Mouse (Mus musculus): ENCODE measurements around the gene Gm10491. TPM values are rescaled to one million over a fixed set of nuclear protein-coding genes. Genes with fewer than 3 reads are reported as not detected.
"Not testable (repeated sequence)": the region's sequence is repeated elsewhere in the genome, so short reads cannot be mapped to it uniquely, and the experiment has no call there.

Gene Gm10491
- polyA plus RNA-seq, 1 experiment from 2014 or later: not detected

DNA sequence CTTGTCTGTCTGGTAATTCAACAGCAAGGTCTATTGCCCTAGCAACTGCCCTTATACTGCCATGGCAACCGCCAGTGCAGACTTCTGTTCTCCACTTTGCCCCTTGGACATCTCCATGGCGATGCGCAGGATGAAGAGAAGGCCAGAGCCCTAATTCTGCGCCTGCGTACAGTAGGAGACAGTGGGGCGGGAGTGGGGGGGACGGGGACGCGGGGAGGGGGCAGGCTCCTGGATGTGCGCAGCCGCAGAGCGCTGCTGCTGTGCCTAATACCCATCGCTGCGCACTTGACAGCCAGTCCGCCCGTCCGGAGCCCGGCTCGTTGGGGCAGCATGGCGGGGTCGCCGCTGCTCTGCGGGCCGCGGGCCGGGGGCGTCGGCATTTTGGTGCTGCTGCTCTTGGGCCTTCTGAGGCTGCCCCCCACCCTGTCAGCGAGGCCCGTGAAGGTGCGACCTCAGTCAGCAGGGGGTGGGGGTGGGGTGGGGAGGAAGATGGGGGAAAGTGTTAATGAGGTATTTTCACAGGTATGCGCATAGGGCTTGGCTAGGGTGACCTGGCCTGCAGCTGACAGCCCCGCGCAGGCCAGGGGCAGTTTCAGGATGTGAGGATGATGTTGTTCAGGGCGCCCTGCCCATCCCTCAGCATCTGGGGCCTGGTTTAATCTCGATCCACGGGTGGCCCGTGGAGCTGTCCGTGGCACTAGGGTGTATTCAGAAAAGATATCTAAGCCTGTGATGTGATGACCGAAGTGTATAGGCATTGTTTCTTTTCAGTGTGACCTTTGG, 12.2 kb upstream of the Gm10491 start, which contains the start of gene Pcsk1n:
Pcsk1n (plus strand) TSS at position 222 of the 783 bp plus-strand sequence.
- Histone ChIP-seq H3K4me3 (0 out of 2 replicates have a peak within 1 kb of the TSS, but pooled peaks have one; percentile 7), H3K36me3 (no peaks in the 10 kb centered on the region), H3K9ac (no peak within 1 kb of the TSS), H3K27ac (no peak within 1 kb of the TSS), H3K9me3 (no peaks in the 10 kb centered on the region), H3K4me2 (0 out of 2 replicates have a peak within 1 kb of the TSS, but pooled peaks have one; percentile 18), H3K4me1 (0 out of 2 replicates have a peak, but pooled peaks cover 5% of the 10 kb centered on the region), H3K27me3 (peaks cover 54% of the 10 kb centered on the region)
- 14% methylated on average over 36 of the region's 40 CpGs for WGBS
- no peak; the same call in 1 of the 2 replicates for ATAC-seq (ENCODE audit: borderline replicate concordance, extremely low read depth, low FRiP score, low TSS enrichment)

DNA sequence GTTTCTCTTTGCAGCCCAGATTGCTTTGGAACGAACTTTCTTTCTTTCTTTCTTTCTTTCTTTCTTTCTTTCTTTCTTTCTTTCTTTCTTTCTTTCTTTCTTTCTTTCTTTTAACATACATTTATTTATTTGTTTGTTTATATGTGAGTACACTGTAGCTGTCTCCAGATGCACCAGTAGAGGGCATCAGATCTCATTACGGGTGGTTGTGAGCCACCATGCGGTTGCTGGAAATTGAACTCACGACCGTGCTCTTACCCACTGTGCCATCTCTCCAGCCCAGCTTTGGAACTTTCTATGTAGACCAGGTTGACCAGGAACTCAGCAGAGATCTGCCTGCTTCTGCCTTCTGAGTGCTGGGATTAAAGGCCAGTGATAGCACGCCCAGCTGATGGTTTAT, 10.3 kb upstream of the Gm10491 start:
- H3K9ac ChIP-seq: not testable (repeated sequence)

DNA sequence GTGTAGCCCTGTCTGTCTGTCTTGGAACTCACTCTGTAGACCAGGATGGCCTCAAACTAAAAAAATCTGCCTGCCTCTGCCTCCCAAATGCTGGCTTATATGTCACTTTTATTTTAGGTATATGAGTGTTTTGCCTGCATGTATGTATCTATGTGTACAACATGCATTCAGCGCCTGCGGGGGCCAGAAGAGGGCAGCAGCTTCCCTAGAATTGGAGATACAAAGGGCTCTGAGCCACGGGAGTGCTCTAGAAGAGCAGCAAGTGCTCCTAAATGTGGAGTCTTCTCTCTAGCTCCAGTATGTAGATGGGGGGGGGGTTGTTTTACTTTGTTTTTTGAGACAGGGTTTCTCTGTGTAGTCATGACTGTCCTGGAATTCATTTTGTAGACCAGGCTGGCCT, 8.0 kb upstream of the Gm10491 start:
- WGBS: 22% methylated on average over 3 of the region's 3 CpGs
- not testable (repeated sequence) for H3K4me2 ChIP-seq; H3K27ac ChIP-seq; H3K9ac ChIP-seq; ATAC-seq (ENCODE audit: borderline replicate concordance, extremely low read depth, low FRiP score, low TSS enrichment); H3K36me3 ChIP-seq; H3K4me3 ChIP-seq; H3K9me3 ChIP-seq; H3K4me1 ChIP-seq
- peaks cover 15% of the 10 kb centered on the region for H3K27me3 ChIP-seq

More for the DNA sequence above, 10.3 kb upstream of the Gm10491 start:
- not testable (repeated sequence) for H3K4me3 ChIP-seq; H3K9me3 ChIP-seq; ATAC-seq (ENCODE audit: borderline replicate concordance, extremely low read depth, low FRiP score, low TSS enrichment); H3K36me3 ChIP-seq; H3K4me1 ChIP-seq; H3K4me2 ChIP-seq; H3K27ac ChIP-seq
- peaks cover 38% of the 10 kb centered on the region for H3K27me3 ChIP-seq
- WGBS: 73% methylated on average over 6 of the region's 6 CpGs

- Histone ChIP-seq H3K4me1 (no peaks in the 10 kb centered on the region), H3K27ac (no peak overlapping the region), H3K36me3 (0 out of 2 replicates have a peak, but pooled peaks cover 3% of the 10 kb centered on the region), H3K4me3 (no peak overlapping the region), H3K27me3 (no peaks in the 10 kb centered on the region), H3K4me2 (no peak overlapping the region), H3K9ac (no peak overlapping the region), H3K9me3 (no peaks in the 10 kb centered on the region)
- 50% methylated on average over 6 of the region's 6 CpGs for WGBS
- ATAC-seq (ENCODE audit: borderline replicate concordance, extremely low read depth, low FRiP score, low TSS enrichment): no peak
These were observed 2.8 kb upstream of the Gm10491 start for GRCm38 (mm10) chrX:7910473-7910872.

- WGBS: 85% methylated on average over 4 of the region's 4 CpGs
- H3K36me3 ChIP-seq; H3K9me3 ChIP-seq; H3K4me2 ChIP-seq; H3K27me3 ChIP-seq; H3K27ac ChIP-seq; H3K4me3 ChIP-seq; H3K4me1 ChIP-seq; ATAC-seq (ENCODE audit: borderline replicate concordance, extremely low read depth, low FRiP score, low TSS enrichment); H3K9ac ChIP-seq: not testable (repeated sequence)
These were observed 1.6 kb upstream of the Gm10491 start, which contains the start of gene Gm10490 for GRCm38 (mm10) chrX:7909242-7909641. Gm10490 (plus strand) TSS chrX:7909542.

- H3K9me3 ChIP-seq: no peaks in the 10 kb centered on the region
- whole genome bisulfite sequencing: 88% methylated on average over 5 of the region's 5 CpGs
- no peaks in the 10 kb centered on the region for H3K27me3 ChIP-seq
- no peak overlapping the region for H3K9ac ChIP-seq
- no peak overlapping the region for H3K4me2 ChIP-seq
- H3K4me3 ChIP-seq: no peak overlapping the region
- 0 out of 2 replicates have a peak, but pooled peaks cover 3% of the 10 kb centered on the region for H3K36me3 ChIP-seq
- H3K27ac ChIP-seq: no peak overlapping the region
- no peak for ATAC-seq (ENCODE audit: borderline replicate concordance, extremely low read depth, low FRiP score, low TSS enrichment)
- no peaks in the 10 kb centered on the region for H3K4me1 ChIP-seq
These were observed 3.2 kb downstream of the Gm10491 start for GRCm38 (mm10) chrX:7904441-7904840.

DNA sequence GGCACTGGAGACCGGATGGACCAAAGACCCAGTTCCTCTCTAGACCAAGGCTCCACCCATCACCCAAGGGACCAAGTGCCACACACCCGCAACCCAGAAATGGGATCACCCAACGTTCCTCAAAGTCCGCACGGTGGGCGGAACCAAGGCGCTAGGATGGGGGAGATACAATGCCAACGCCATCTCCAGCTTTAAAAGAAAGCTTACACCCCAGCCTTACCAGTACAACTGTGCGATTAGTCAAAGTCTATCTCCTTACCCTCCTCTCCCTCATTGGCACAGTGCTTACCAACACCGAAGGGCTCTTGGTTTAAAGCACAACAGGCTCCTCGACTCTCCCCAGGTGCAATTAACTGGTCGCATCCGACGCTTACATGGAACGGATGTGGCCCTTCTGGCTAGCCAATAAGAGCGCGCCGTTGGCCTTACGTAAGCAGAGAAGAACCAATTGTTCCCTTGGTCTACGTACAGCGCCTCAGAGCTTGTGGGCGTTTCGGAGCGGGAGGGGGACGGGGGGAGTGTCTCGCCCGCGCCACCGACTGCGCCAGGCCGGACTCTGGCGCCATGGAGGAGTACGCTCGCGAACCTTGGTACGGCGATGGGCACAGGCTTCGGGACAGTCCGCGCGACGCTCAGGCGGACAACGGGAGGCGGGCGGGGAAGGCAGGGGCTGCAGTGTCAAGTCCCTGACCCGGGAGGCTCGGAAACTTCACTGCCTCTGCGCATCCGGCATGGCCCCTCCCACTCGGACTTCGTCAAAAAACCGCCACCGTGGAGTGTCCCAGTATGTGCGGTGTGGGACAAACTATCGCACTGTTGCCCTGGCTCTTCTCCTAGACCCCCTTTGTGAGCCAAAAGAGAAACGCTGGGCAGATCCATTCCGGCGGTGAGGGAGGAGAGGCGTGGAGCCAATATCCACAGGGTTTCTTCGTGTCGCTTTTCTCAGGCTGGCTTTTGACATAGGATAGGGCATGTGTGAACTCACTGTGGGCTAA, 8.5 kb downstream of the Gm10491 start, which contains the start of the genes Pqbp1 and Timm17b:
Pqbp1 (minus strand) TSS at position 390 of the 995 bp plus-strand sequence.
Timm17b (plus strand) TSS at position 478 of the 995 bp plus-strand sequence.
- peaks cover 6% of the 10 kb centered on the region; the same call in 1 of the 2 replicates for H3K36me3 ChIP-seq
- WGBS: 14% methylated on average over 62 of the region's 62 CpGs

DNA sequence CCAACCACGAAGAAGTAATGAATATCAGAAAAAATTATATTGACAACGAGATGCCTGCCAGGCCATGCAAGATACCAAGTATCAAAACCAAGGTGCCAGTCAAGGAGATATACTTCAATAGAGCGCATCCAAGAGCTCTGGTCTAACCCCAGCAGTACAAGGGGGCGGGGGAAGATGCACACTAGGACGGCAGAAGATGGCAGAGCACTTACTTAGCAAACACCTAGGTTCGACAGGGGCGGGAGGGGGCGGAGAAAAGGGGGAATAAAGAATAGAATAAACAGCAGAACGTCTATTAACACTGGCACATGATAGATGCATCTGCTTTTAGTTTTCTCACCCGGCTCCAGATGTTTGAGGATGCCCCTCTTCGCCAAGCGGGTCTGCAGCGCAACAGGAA, 9.4 kb downstream of the Gm10491 start:
- Histone ChIP-seq H3K36me3 (peaks cover 6% of the 10 kb centered on the region; the same call in 1 of the 2 replicates), H3K4me3 (peak overlapping the region; percentile 60), H3K4me1 (no peaks in the 10 kb centered on the region), H3K9ac (peak overlapping the region; percentile 32), H3K9me3 (no peaks in the 10 kb centered on the region), H3K27ac (peak overlapping the region; percentile 75; the same call in 1 of the 2 replicates), H3K4me2 (peak overlapping the region; percentile 58), H3K27me3 (no peaks in the 10 kb centered on the region)
- no peak for ATAC-seq (ENCODE audit: borderline replicate concordance, extremely low read depth, low FRiP score, low TSS enrichment)
- WGBS: 23% methylated on average over 12 of the region's 13 CpGs

More for the DNA sequence above, 8.5 kb downstream of the Gm10491 start, which contains the start of the genes Pqbp1 and Timm17b:
- peak within 1 kb of the TSS; percentile 58 for H3K4me2 ChIP-seq
- H3K9me3 ChIP-seq: no peaks in the 10 kb centered on the region
- peak within 1 kb of the TSS; percentile 75 for H3K27ac ChIP-seq
- H3K4me1 ChIP-seq: no peaks in the 10 kb centered on the region
- peak within 1 kb of the TSS; percentile 60 for H3K4me3 ChIP-seq
- H3K9ac ChIP-seq: peak within 1 kb of the TSS; percentile 53
- ATAC-seq (ENCODE audit: borderline replicate concordance, extremely low read depth, low FRiP score, low TSS enrichment): peak; percentile 99
- H3K27me3 ChIP-seq: no peaks in the 10 kb centered on the region

- WGBS: 7% methylated on average over 44 of the region's 49 CpGs
- no peaks in the 10 kb centered on the region for H3K27me3 ChIP-seq
- H3K36me3 ChIP-seq: no peaks in the 10 kb centered on the region
- peak; percentile 92 for ATAC-seq (ENCODE audit: borderline replicate concordance, extremely low read depth, low FRiP score, low TSS enrichment)
- peak within 1 kb of the TSS; percentile 62 for H3K4me3 ChIP-seq
- H3K9ac ChIP-seq: peak within 1 kb of the TSS; percentile 32
- peak within 1 kb of the TSS; percentile 85 for H3K27ac ChIP-seq
- H3K9me3 ChIP-seq: no peaks in the 10 kb centered on the region
- peak within 1 kb of the TSS; percentile 62 for H3K4me2 ChIP-seq
- 0 out of 2 replicates have a peak, but pooled peaks cover 6% of the 10 kb centered on the region for H3K4me1 ChIP-seq
These were observed 23.6 kb downstream of the Gm10491 start, which contains the start of gene Slc35a2 for GRCm38 (mm10) chrX:7883841-7884567. Slc35a2 (plus strand) TSS chrX:7884028.

DNA sequence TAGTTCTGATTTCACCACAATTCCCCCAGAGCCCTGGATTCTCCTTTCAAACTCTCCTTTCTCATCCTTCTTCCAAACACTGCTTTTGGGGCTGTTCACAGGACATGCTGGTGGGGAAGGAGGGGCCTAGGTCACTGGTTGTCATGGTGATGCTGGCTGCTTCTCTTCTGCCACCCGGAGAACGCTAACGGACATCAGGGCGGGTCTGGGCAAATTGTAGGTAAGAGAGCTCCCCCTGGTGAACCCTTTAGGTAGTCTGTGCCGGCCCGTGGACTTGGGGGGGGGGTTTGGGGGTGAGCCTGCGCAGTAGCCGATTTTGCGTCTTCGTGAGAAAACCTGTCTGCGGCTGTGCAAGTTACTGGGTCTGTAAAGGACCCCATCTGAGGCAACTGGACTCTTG, 27.8 kb downstream of the Gm10491 start:
- H3K9ac ChIP-seq: no peak overlapping the region
- WGBS: 4% methylated on average over 11 of the region's 11 CpGs
- no peaks in the 10 kb centered on the region for H3K9me3 ChIP-seq
- H3K4me2 ChIP-seq: peak overlapping the region; percentile 82
- H3K27ac ChIP-seq: no peak overlapping the region
- no peaks in the 10 kb centered on the region for H3K36me3 ChIP-seq
- 0 out of 2 replicates have a peak, but pooled peaks cover 6% of the 10 kb centered on the region for H3K4me1 ChIP-seq
- peak; percentile 15; the same call in 1 of the 2 replicates for ATAC-seq (ENCODE audit: borderline replicate concordance, extremely low read depth, low FRiP score, low TSS enrichment)
- H3K4me3 ChIP-seq: no peak overlapping the region
- no peaks in the 10 kb centered on the region for H3K27me3 ChIP-seq
